Mouse (Mus musculus): ENCODE data around the gene Pik3c2b.
A peak's percentile ranks its signal among the peaks of the same experiment; 100 is the strongest.
"Not testable (repeated sequence)": the region's sequence is repeated elsewhere in the genome, so short reads cannot be mapped to it uniquely, and the experiment has no call there.

Pik3c2b gene

DNA sequence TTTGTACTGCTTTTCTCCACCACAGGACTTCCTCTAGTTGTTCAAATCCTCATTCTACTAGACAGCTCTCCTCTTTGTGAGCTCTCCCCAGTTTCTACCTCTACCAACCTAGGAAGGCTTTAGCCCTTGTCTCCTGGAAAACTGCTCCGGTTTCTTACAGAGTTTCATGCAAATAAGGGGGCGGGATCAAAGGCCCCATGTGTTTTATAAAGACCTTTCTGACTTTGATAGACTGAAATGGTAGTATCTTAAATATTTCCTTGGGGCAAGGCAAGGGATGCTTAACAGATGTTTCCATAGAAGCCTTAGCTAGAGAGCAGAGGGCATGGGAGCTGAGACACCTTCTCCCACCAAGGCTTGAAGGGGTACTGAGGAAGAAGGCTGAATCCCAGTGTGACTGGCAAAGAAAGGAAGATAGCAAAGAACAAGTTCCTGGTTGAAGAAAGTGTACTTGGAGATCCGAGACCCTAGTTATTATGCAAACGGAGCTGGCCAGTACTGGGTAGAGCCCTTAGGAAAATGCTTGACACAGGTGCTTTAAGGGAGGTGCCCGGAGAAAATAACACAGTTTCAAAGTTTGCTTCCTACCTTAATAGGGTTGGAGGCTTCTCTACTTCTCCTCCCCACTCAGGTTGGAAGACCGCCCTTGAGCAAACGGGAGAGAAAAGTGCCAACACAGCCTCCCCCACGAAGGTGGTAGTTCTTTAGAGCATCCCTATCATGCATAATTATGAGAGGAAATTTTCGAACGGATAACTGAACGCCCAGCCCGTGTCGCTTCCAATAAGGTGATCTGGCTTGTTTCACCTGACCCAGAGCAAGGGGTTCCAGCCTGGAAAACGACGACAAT is at the start of gene Pik3c2b:
Gene Pik3c2b (plus strand): TSS at position 657 of the 850 bp plus-strand sequence.
- no peak for DNase-seq

DNA sequence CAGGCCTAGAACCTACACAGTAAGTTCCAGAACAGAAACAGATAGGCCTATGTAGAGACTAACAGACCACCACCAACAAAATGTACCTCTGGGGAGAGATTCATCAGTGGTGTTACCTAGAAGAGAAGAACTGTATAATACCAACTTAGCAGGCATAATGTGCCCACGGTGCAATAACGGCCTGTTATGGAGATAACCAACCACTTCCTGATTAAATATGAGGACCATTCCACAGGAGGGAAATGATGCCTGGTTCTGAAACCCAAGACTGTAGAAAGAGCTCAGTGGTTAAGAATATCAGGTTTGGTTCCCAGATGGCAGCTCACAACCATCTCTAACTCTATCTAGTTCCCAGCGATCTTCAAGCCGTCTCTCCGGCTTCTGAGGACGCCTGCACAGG is 45.1 kb upstream of the Pik3c2b start:
- no peak for DNase-seq

DNA sequence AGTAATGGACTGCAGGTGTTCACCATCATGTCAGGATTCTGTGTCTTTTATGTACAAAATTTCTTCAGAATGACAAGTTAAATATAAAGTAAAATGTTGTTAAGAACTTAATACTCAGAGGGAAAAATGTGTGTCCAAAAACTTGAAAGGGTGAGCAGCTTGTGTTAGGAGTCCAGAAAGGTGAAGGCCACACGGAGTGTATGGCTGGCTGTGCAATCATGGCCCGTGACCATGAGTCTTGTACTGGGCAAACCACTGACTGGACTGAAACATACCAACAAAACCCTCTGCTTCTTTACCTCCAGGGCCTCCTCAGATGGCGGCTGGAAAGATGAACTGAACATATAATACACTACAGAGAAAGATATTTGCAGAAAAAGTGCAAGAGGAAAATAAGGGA is 38.9 kb upstream of the Pik3c2b start:
- DNase-seq: no peak

DNA sequence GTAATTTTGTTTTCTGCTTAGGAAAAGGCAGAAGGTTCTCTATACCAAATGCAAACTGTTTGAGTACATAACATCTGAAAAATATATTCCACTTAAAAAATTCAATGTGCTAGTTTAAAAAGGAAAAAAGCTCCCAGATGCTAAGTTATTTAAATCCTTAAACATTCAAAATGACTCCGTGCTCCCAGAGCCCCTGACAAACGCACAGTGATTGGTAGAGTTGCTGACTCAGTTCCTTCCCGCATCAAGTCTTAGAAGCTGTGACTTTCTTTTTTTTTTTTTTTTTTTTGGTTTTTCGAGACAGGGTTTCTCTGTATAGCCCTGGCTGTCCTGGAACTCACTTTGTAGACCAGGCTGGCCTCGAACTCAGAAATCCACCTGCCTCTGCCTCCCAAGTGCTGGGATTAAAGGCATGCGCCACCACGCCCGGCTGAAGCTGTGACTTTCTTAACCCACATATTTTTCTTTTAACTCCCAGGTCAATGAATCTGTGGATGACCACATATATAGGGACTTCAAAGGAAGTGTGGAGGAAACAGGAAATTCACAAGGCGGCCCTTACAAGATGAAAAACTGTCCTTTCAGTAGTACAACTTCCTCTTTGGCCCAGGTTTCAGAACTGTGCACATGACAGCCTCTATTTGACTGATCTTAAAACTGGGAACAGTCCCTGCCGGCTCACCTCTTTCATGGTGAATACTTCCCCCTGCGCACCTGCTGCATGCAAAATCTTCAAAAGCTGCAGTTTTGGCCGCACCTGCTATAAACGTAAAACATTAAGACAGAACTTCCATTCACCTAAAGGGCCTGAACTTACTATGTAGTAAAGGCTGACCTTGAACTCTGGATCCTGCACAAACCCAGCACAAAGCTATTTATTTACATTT is 33.3 kb upstream of the Pik3c2b start:
- no peak for DNase-seq

DNA sequence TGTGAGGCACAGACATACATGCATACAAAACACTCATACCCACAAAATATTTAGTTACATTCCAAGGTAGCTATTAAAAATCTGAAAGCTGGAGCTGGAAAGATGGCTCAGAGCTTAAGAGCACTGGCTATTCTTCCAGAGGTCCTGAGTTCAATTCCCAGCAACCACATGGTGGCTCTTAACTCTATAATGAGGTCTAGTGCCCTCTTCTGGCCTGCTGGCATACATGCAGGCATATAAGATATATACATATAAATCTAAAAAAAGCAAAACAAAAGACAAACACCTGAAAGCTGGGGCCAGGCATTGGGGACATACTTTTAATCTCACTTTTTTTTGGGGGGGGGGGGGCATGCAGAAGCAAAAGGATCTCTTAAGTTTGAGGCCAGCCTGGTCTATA is 32.1 kb upstream of the Pik3c2b start:
- DNase-seq: no peak

DNA sequence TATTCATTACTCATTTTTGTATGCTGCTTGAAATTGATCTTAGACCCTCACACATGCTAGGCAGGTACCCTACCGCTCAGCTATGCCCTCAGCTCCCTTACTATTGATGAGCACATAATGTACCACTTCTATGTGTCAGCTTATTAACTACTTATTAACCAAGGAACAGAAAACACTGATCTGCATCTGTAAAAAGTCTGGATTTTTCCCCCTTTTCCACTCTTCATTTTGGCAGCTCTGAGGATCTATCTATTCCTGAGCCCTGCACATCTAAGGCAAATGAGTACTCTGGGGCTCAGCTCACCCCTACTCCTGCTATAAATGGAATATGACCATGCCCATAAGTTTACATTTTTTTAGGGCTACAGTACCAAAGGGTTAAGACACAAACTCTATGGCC is 31.3 kb upstream of the Pik3c2b start:
- no peak for DNase-seq

DNA sequence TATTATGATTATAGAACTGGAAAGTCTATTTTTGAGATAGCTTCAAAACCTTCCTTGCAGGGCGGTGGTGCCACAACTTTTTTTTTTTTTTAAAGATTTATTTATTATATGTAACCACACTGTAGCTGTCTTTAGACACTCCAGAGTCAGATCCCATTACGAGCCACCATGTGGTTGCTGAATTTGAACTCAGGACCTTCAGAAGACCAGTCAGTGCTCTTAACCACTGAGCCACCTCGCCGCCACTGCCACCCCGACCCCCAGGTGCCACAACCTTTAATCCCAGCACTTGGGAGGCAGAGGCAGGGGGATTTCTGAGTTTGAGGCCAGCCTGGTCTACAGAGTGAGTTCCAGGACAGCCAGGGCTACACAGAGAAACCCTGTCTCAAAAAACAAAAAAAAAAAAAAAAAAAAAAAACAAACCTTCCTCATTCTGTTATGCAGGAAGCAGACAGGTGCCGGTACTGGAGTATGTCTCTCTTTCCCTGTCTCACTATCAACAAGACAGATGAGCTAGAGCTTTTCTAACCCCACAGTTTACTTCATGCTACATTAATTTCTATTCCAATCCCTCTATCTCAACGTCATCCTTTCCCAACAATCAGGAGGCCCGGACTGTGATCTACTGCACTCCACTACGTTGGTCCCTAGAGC is 28.6 kb upstream of the Pik3c2b start:
- no peak for DNase-seq

DNA sequence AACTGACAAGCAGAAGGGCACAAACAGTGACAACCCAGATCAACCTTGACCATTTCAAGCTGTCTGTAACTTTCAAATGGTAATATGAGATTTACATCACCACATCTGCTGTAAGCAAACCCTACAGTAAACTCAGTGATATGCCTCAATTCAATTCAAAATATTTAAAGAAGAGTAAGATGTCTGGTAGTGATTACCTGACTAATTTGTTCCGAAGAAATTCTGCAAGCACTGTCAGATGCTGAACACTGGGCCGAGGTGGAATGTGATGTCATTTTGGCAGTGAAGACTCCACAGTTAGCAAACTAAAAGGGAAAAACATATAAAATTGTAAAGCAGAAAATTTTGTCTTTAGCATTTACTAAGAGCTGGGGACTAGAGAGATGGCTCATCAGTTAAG is 26.9 kb upstream of the Pik3c2b start:
- DNase-seq: no peak

DNA sequence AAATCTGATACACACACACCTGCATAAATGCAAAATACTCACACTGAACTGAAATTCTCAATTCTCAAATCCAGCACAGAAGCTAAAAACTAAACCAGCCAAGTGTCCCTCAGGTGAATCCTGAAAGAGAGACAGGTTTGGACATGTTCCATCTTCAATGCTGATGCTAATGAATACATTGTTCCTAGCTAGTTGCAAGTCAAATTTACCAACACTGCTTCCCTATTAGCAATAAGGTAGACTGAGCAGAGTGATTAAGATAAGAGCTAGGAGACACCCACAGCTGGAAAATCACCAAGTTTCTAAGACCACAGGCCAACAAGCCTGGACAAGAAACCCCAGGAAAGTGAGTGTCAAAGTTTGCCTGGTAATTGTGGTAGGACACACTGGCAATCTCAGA is 26.2 kb upstream of the Pik3c2b start:
- DNase-seq: no peak

DNA sequence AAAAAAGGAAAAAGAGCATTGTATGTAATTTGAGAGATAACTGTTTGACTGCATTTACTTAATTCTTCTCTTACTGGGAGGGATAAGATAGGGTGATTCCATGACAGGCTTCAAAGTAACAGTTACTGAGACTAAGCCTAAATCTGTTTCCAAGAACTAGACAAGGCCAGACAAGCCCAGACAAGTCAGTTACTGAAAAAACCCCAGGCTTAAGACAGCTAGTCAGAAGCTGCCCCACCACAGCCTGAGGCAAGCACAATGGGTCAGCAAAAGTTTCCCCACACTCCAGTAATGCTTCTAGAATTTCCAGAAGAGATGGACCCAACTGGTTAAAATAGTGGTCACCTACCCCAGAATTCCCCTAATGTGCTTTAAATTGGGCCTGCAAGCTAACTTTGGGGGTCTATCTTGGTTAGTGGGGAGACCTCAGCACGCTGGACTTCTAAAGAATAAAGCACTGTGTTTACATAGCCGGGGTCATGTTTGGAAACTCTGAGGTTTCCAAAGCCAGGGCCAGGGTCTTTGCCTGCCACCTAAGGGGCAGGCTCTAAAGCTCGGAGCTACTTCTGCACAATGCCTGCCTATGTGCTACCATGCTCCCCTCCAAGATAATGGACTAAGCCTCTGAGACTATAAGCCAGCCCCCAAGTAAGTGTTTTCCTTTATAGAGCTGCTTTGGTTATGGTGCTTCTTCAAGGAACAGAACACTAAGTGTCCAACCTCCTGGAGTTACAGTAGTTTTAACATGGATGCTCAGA is 25.2 kb upstream of the Pik3c2b start:
- no peak for DNase-seq

DNA sequence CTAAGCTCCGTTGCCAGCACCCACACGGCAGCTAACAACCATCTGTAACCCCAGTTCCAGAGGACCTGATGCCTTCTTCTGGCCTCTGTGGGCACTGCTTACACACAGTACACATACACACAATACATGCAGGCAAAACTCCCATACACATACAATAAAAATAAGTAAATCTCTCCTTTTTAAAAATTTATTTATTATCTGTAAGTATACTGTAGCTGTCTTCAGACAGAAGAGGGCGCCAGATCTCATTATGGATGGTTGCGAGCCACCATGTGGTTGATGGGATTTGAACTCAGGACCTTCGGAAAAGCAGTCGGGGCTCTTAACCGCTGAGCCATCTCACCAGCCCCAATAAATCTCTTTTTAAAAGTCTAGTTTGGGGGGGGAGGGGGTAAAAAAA is 24.1 kb upstream of the Pik3c2b start:
- DNase-seq: no peak

DNA sequence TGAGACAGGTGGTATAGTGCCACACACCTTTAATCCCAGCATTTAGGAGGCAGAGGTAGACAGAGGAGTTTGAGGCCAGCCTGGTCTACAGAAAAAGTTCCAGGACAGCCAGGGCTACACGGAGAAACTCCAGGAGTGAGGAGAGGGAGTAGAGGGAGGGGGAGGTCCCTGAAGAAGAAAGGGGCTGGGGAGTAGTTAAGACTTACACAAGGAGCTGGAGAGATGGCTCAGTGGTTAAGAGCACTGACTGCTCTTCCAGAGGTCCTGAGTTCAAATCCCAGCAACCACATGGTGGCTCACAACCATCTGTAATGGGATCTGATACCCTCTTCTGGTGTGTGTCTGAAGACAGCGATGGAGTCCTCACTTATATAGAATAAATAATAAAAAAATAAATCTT is 23.5 kb upstream of the Pik3c2b start:
- not testable (repeated sequence) for DNase-seq

DNA sequence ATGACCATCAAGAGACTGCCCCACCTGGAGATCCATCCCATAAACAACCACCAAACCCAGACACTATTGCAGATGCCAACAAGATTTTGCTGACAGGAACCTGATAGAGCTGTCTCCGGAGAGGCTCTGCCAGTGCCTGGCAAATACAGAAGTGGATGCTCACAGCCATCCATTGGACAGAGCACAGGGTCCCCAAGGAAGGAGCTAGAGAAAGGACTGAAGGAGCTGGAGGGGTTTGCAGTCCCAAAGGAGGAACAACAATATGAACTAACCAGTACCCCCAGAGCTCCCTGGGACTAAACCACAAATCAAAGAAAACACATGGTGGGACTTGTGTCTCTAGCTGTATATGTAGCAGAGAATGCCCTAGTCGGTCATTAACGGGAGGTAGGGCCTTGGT is 21.7 kb upstream of the Pik3c2b start:
- DNase-seq: not testable (repeated sequence)

DNA sequence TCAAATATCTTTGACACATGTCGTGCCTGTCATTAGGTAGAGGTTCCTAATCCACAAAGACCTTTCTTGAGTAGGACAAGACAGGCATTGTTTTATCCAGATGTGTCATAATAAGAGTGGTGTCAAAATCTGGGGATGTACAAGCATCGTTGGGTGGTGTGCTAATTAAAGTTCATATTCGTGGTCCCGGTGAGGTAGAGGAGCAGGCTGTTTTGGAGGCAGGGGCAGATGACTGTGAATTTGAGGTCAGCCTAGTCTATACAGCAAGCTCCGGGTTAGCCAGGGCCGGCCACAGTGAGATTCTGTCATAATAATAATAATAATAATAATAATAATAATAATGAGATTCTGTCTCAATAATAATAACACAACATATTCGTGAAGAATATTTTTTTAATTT is 21.0 kb upstream of the Pik3c2b start:
- DNase-seq: no peak

DNA sequence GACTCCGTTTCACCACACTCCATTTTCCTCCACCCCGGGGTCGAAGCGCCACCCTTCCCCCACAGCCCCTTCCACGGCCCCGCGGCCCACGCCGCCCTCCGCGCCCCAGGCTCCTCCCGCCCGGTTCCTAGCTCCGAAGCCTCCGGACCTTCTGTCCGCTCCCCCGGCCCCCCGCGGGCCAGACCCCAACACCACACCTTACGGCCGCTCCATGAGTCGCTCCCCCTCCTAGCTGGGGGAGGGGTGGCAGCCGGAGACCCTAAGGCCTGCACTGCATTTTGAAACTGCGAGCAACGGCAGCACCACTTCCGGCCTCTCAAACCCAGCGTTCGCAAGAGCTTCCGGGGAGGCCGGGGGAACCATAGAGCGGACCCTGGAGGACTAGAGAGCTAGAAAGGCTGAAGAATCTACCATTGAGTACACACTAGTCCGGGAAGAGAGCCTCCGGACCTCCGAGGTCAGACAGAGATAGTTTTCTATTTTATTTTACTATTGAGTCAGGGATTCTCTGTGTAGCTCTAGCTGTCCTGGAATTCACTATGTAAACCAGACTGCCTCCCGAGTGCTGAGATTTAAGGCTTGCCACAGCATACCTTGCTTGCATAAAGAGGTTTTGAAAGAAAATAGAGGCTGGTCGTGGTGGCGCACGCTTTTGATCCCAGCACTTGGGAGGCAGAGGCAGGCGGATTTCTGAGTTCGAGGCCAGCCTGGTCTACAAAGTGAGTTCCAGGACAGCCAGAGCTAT is 20.2 kb upstream of the Pik3c2b start:
- peak; percentile 87 for DNase-seq

DNA sequence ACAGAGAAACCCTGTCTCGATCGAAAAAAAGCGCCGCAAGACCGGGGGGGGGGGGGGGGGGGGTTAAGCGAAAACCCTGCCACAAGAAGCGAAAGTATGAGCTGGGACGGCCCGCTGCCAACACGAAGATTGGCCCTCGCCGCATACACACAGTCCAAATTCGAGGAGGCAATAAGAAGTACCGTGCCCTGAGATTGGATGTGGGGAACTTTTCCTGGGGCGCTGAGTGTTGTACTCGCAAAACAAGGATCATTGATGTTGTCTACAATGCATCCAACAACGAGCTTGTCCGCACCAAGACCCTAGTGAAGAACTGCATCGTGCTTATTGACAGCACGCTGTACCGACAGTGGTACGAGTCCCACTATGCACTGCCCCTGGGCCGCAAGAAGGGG is 19.7 kb upstream of the Pik3c2b start:
- DNase-seq: not testable (repeated sequence)

DNA sequence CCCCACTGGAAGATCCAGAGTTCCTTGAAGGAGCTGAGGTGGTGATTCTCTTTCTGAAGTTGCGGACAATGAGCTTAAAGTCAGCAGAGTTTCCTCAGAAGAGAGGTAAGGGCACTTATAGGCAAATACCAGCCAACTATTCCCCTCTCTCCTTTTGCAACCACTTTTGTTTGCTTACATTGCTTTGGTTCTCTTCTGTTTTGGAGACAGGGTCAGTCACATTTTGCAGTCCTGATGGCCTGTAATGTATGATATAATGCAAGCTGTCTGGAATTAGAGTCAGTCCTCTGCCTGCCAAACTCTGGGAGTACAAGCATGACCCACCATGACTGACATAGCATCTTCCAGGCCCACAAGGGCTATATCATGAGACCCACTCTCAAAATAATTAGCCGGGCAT is 18.3 kb upstream of the Pik3c2b start:
- DNase-seq: no peak

DNA sequence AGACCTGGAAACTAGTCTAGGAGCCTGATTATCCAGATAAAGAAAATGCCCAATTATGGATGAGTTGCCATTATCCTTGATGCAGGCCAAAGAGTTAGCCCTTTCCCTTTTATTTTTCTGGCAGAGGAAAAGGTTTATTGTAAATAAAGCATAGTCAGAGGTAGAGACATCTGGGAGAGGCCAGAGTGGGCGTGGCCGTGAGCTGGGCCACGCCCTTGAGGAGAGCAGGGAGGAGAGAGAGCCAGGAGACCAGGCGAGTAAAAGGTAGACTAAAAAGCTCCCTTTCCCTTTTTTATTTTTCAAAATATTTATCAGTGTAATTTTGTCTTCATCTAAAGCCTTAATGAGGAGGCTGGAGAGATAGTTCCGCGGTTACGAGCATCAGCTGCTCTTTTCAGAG is 17.5 kb upstream of the Pik3c2b start:
- DNase-seq: no peak

DNA sequence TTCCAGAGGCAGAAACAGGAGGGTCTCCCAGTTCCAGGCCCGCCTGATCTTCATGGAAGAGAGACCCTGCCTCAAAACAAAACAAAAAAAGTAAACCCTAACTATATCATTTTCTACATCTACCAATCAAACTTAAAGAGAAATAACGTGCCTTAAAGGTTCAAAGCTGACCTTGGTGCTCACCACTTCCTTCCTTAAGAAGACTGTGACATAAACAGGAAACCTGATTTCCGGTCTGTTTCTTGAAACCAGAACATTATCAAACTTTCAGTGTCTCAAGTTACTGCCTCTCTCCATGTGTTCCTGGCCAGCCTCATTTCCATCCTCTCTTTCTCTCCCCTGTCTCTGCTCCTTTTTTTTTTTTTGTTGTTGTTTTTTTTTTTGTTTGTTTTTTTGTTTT is 15.7 kb upstream of the Pik3c2b start:
- DNase-seq: no peak

DNA sequence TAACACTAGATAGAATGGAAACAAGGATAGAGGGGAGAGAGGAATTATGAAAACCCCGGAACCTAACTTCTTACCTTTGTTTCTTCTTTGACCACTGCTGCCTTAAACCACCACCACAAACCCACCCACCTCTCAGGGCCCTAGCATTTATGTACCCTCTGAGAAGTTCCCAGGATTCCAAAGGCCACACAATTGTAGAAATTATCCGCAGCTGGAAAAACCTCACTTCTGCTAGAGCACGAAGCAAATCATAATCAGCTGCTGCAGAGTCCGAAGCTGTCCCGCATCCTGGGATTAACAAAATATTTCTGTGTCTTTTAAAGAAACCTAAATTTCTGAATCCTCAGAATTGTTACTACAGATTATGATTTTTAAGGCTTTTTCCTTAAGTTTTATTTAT is 15.0 kb upstream of the Pik3c2b start, which contains the start of gene Mdm4:
Gene Mdm4 (minus strand): TSS at position 101 of the 400 bp plus-strand sequence.
- DNase-seq: no peak

DNA sequence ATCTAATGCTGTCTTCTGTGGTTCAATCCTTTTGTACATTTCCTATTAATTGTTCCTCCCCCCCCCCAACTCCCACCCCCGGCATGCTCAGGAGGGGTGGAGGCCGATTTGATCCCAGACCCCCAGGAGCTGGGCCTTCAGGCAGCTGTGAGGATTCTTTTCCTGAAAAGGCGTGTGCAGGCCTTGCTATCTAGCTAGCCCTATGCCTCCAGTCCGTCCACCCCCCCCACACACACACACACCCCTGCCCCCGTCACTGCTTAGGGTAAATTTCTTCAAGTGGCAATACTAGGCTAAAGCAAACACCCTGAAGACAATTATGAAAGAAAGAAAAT is 12.5 kb upstream of the Pik3c2b start:
- DNase-seq: no peak
